In the genomic region with DNA sequence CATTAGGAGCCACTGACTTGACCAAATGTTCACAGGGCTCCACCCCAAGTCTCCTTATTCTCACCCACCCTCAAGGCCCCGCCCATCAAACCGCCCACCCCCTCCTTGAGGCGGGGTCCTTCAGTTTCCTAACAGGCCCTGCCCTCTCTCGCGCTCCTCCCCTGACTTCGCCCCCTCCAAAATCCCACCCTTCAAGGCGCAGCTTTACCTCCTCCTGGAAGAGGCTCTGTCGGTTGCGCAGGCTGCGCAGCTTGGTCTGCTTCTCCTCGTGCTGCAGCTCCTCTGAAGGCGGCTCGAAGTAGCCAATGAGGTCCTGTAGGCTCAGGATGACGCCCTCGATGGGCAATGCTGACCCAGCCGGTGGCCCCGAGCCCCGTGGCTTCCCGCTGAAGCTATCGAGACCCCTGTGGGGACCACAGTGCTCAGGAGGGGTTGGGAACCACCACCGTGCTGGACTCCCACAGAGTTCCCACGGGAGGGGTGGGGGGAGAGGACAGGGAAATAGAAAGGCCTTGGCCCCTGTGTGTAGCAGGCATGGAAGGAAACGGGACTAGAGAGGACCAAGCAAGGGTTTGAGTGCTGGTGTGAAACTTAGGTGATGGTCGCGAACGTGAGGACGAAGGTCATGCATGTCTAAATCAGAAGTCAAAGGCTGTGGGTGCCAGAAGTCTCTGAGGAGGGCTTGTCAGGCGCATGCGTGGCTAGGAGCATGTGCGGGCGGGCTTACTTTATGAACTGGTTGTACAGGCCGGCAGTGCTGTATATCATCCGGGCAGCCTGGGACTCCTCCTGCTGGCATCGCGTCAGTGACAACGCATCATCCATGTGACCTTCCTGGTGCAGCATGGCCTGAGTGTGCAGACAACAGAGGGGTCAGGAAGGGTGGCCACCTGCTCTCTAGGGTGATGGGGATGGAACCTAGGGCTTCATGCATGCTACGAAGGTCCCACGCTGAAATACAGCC, we compare ENCODE assay signal across 8 mouse cellular contexts. TPM values are rescaled to one million over a fixed set of nuclear protein-coding genes. Genes with fewer than 3 reads are reported as not detected.
DNase-seq lines count a peak whose midpoint lies in the region; ATAC-seq and TF ChIP-seq lines count a peak whose summit lies in the region.

No protein-coding gene starts in this region.

- H3K4me1 ChIP-seq in embryonic facial prominence, embryonic 10.5 days = peaks cover 15% of the 10 kb centered on the region
- H3K4me1 ChIP-seq in heart, embryonic 15.5 days (replicated peaks) = peaks cover 7% of the 10 kb centered on the region; the same call in 1 of the 2 replicates
- no peaks in the 10 kb centered on the region for H3K4me1 ChIP-seq in lung, embryonic 14.5 days (ENCODE audit: insufficient read depth)

- H3K27ac ChIP-seq in embryonic facial prominence, embryonic 10.5 days (replicated peaks) = peak overlapping the region; percentile 63
- H3K27ac ChIP-seq in heart, embryonic 15.5 days = no peak overlapping the region
- H3K27ac ChIP-seq in lung, embryonic 14.5 days (ENCODE audit: low read depth) = no peak overlapping the region

- peak overlapping the region; percentile 41 for H3K4me3 ChIP-seq in embryonic facial prominence, embryonic 10.5 days
- H3K4me3 ChIP-seq in heart, embryonic 15.5 days = peak overlapping the region; percentile 9
- peak overlapping the region; percentile 5; the same call in 1 of the 2 replicates for H3K4me3 ChIP-seq in lung, embryonic 14.5 days (ENCODE audit: low read depth, low read length)

- no peaks in the 10 kb centered on the region for H3K9me3 ChIP-seq in embryonic facial prominence, embryonic 10.5 days
- H3K9me3 ChIP-seq in heart, embryonic 15.5 days (replicated peaks) = no peaks in the 10 kb centered on the region
- H3K9me3 ChIP-seq in lung, embryonic 14.5 days (ENCODE audit: low read depth, low read length) = no peaks in the 10 kb centered on the region

- intact Hi-C loops in heart, postnatal 25 days (cut with DNase I) = no loop called here

- ATAC-seq in heart, embryonic 15.5 days (replicated peaks; ENCODE audit: insufficient number of reproducible peaks, insufficient read depth, low FRiP score, low read depth) = no peak; the same call in none of the 2 replicates
- peak; percentile 77 for ATAC-seq in lung, embryonic 14.5 days (ENCODE audit: insufficient read depth)
- ATAC-seq in inflammation-experienced regulatory T-cells, adult 6 months = no peak

- peaks cover 22% of the 10 kb centered on the region for H3K27me3 ChIP-seq in embryonic facial prominence, embryonic 10.5 days (replicated peaks; ENCODE audit: low read depth, poor library complexity, severe bottlenecking)
- H3K27me3 ChIP-seq in heart, embryonic 15.5 days = peaks cover 9% of the 10 kb centered on the region
- H3K27me3 ChIP-seq in lung, embryonic 14.5 days (ENCODE audit: insufficient read depth, low read length) = no peaks in the 10 kb centered on the region

- H3K36me3 ChIP-seq in embryonic facial prominence, embryonic 10.5 days (replicated peaks) = no peaks in the 10 kb centered on the region; the same call in 1 of the 2 replicates
- H3K36me3 ChIP-seq in heart, embryonic 15.5 days = no peaks in the 10 kb centered on the region
- H3K36me3 ChIP-seq in lung, embryonic 14.5 days (ENCODE audit: insufficient read depth) = no peaks in the 10 kb centered on the region

- H3K4me2 ChIP-seq in heart, embryonic 15.5 days = peak overlapping the region; percentile 52
- peak overlapping the region; percentile 57 for H3K4me2 ChIP-seq in lung, embryonic 14.5 days

- DNase-seq in heart, adult 11 months = peak; percentile 96
- no peak for DNase-seq in heart, postnatal 25 days (ENCODE audit: low spot score)
- DNase-seq in embryonic facial prominence, embryonic 10.5 days (ENCODE audit: low spot score) = peak; percentile 66
- DNase-seq in kidney, postnatal 10 days = peak; percentile 80
- DNase-seq in lung, embryonic 14.5 days = peak; percentile 62
- peak; percentile 67 for DNase-seq in retina, embryonic 14.5 days (ENCODE audit: low spot score)

- TF ChIP-seq CTCF in lung, embryonic 14.5 days (IDR thresholded peaks at IDR 0.05; ENCODE audit: low read depth) = no peak

- WGBS in embryonic facial prominence, embryonic 10.5 days = 29% methylated on average over 38 of the region's 38 CpGs
- 27% methylated on average over 38 of the region's 38 CpGs for WGBS in heart, embryonic 15.5 days
- WGBS in lung, embryonic 14.5 days = 24% methylated on average over 38 of the region's 38 CpGs

- H3K9ac ChIP-seq in heart, embryonic 15.5 days = no peak overlapping the region
- H3K9ac ChIP-seq in lung, embryonic 14.5 days = peak overlapping the region; percentile 27; the same call in 1 of the 2 replicates

RNA-seq across cellular contexts. Expression of a gene that starts 15.7 kb away (rescaled TPM):
- total RNA-seq in heart, postnatal 25 days (2021) = not detected
- 1.8 TPM in 2 replicates for polyA plus RNA-seq in embryonic facial prominence, embryonic 10.5 days (2016; fragmentation: Nextera tagmentation; extraction: Ambion mirVana)
- 0.09 and 0.15 TPM in 2 replicates for polyA plus RNA-seq in heart, embryonic 15.5 days (2015; fragmentation: Nextera tagmentation; extraction: Ambion mirVana)
- 0.22 and 0.45 TPM in 2 replicates for polyA plus RNA-seq in lung, embryonic 14.5 days (2014; fragmentation: Nextera tagmentation; extraction: Ambion mirVana)
- under 1 TPM in 2 of 3 experiments, not detected in 1; 0.05 to 0.16 TPM for polyA plus RNA-seq in inflammation-experienced regulatory T-cells, adult 6 months (2017; shearing (Covaris generic))

RNA-seq across cellular contexts. Expression of a gene that starts 25.4 kb away (rescaled TPM):
- total RNA-seq in heart, postnatal 25 days (2021) = 1 to 10 TPM; 1.4 TPM
- 0.66 and 0.73 TPM in 2 replicates for polyA plus RNA-seq in embryonic facial prominence, embryonic 10.5 days (2016; fragmentation: Nextera tagmentation; extraction: Ambion mirVana)
- 0.39 and 0.90 TPM in 2 replicates for polyA plus RNA-seq in heart, embryonic 15.5 days (2015; fragmentation: Nextera tagmentation; extraction: Ambion mirVana)
- 0.95 and 1.0 TPM in 2 replicates for polyA plus RNA-seq in lung, embryonic 14.5 days (2014; fragmentation: Nextera tagmentation; extraction: Ambion mirVana)
- 1 to 10 TPM in 1 of 3 experiments, under 1 TPM in 2; 0.45 to 1.1 (median 0.95) TPM for polyA plus RNA-seq in inflammation-experienced regulatory T-cells, adult 6 months (2017; shearing (Covaris generic))

RNA-seq across cellular contexts. Expression of a gene that starts 46.8 kb away (rescaled TPM):
- 10 to 100 TPM; 11.2 to 11.4 TPM for total RNA-seq in heart, postnatal 25 days (2021)
- 10.8 and 12.3 TPM in 2 replicates for polyA plus RNA-seq in embryonic facial prominence, embryonic 10.5 days (2016; fragmentation: Nextera tagmentation; extraction: Ambion mirVana)
- 15.6 and 19.9 TPM in 2 replicates for polyA plus RNA-seq in heart, embryonic 15.5 days (2015; fragmentation: Nextera tagmentation; extraction: Ambion mirVana)
- 10.7 and 16.3 TPM in 2 replicates for polyA plus RNA-seq in lung, embryonic 14.5 days (2014; fragmentation: Nextera tagmentation; extraction: Ambion mirVana)
- 10 to 100 TPM in 2 of 3 experiments, 1 to 10 TPM in 1; 6.5 to 11.3 (median 11.3) TPM for polyA plus RNA-seq in inflammation-experienced regulatory T-cells, adult 6 months (2017; shearing (Covaris generic))
